Mouse (Mus musculus) CH12.LX (cell line): ENCODE measurements around the gene Lrch4. TPM values are rescaled to one million over a fixed set of nuclear protein-coding genes. Genes with fewer than 3 reads are reported as not detected.

Source experiments
- DNase-seq: peaks from one replicate; pipeline ENCODE4 v3.0.0-alpha.2; 2013; ENCODE audit errors: extremely low read depth
- H3K27ac ChIP-seq: 2 replicates; pipeline ENCODE4 v1.5.1; 2012; ENCODE audit warnings: low read depth, mild to moderate bottlenecking, control low read depth, moderate library complexity; ENCODE audit not compliant: insufficient read depth
- H3K27me3 ChIP-seq: replicated peaks from 2 replicates; pipeline ENCODE3; 2012; ENCODE audit warnings: inconsistent platforms
- H3K36me3 ChIP-seq, 2 experiments: replicated peaks in 1 of 2; 2 replicates each; pipeline versions ENCODE3 to v1.6.1; 2012; ENCODE audit warnings: inconsistent platforms in 1 of 2, low read length in 1 of 2, mild to moderate bottlenecking in 1 of 2, mixed read lengths in 1 of 2, moderate library complexity in 1 of 2; ENCODE audit not compliant: control insufficient read depth in 1 of 2, insufficient read depth in 1 of 2
- H3K4me1 ChIP-seq, 2 experiments: 2 replicates each; pipeline ENCODE4 v1.6.1; 2012; ENCODE audit warnings: inconsistent platforms in 1 of 2, moderate library complexity in 1 of 2; ENCODE audit not compliant: insufficient read depth in 2 of 2, control insufficient read depth in 1 of 2
- H3K4me2 ChIP-seq: 2 replicates; pipeline ENCODE4 v1.6.1; 2012; ENCODE audit warnings: low read depth, mild to moderate bottlenecking, control low read depth; ENCODE audit not compliant: poor library complexity, insufficient read depth, severe bottlenecking
- H3K4me3 ChIP-seq, 3 experiments: fragments of 150-350 bp in 1 of 3; sonication (generic) in 1 of 3; replicated peaks in 1 of 3; 2 replicates each; pipeline versions ENCODE3 to v1.5.1; 2011 to 2012; ENCODE audit warnings: low read depth in 2 of 3, low read length in 2 of 3, mild to moderate bottlenecking in 2 of 3, moderate library complexity in 2 of 3, control low read depth in 1 of 3, improper control_type of control experiment in 1 of 3, inconsistent platforms in 1 of 3, mixed read lengths in 1 of 3; ENCODE audit not compliant: poor library complexity in 1 of 3
- H3K79me2 ChIP-seq: replicated peaks from 2 replicates; pipeline ENCODE4 v1.6.1; 2012; ENCODE audit warnings: mild to moderate bottlenecking, moderate library complexity; ENCODE audit not compliant: control insufficient read depth, poor library complexity, insufficient read depth, severe bottlenecking; ENCODE audit errors: extremely low read depth
- H3K9ac ChIP-seq: 2 replicates; pipeline ENCODE4 v1.6.1; 2012; ENCODE audit warnings: low read depth, mild to moderate bottlenecking, control low read depth, moderate library complexity; ENCODE audit not compliant: insufficient read depth
- H3K9me3 ChIP-seq: replicated peaks from 2 replicates; pipeline ENCODE3; 2012; ENCODE audit warnings: low read length, inconsistent platforms, mixed read lengths
- CHD2 ChIP-seq: IDR thresholded peaks from 2 replicates; pipeline ENCODE4 v1.6.1; 2011; ENCODE audit warnings: low read length, improper control_type of control experiment
- CTCF ChIP-seq, 2 experiments: IDR thresholded peaks in 1 of 2; conservative IDR thresholded peaks in 1 of 2; 2 replicates each; pipeline ENCODE4 v1.5.1; 2011 to 2012; ENCODE audit warnings: low read depth in 2 of 2, low read length in 2 of 2, improper control_type of control experiment in 1 of 2, inconsistent platforms in 1 of 2, mild to moderate bottlenecking in 1 of 2, moderate library complexity in 1 of 2
- EP300 ChIP-seq: IDR thresholded peaks from 2 replicates; pipeline ENCODE4 v1.6.1; 2011; ENCODE audit warnings: low read length, improper control_type of control experiment
- ETS1 ChIP-seq: conservative IDR thresholded peaks from 2 replicates; pipeline ENCODE4 v1.6.1; 2012; ENCODE audit warnings: low read depth, mild to moderate bottlenecking, inconsistent platforms, low read length, improper control_type of control experiment, moderate library complexity
- GABPA ChIP-seq: IDR thresholded peaks from 2 replicates; pipeline ENCODE4 v1.6.1; 2012; ENCODE audit warnings: low read depth, low read length, improper control_type of control experiment, inconsistent platforms; ENCODE audit not compliant: insufficient replicate concordance
- HCFC1 ChIP-seq: IDR thresholded peaks from 2 replicates; pipeline ENCODE4 v1.6.1; 2012; ENCODE audit warnings: low read depth, mild to moderate bottlenecking, inconsistent platforms, low read length, improper control_type of control experiment
- JUN ChIP-seq: IDR thresholded peaks from 2 replicates; pipeline ENCODE4 v1.6.1; 2011; ENCODE audit warnings: low read depth, mild to moderate bottlenecking, low read length, improper control_type of control experiment, moderate library complexity; ENCODE audit not compliant: insufficient read depth
- MAX ChIP-seq: IDR thresholded peaks from 2 replicates; pipeline ENCODE4 v1.6.1; 2011; ENCODE audit warnings: low read length, improper control_type of control experiment
- MXI1 ChIP-seq: IDR thresholded peaks from 2 replicates; pipeline ENCODE4 v1.6.1; 2011; ENCODE audit warnings: mild to moderate bottlenecking, low read depth, low read length, improper control_type of control experiment
- NRF1 ChIP-seq: IDR thresholded peaks from 2 replicates; pipeline ENCODE4 v1.6.1; 2014; ENCODE audit warnings: low read depth, mild to moderate bottlenecking, inconsistent platforms, low read length, improper control_type of control experiment, moderate library complexity
- POLR2A ChIP-seq: IDR thresholded peaks from 2 replicates; pipeline ENCODE4 v1.6.1; 2011; ENCODE audit warnings: low read depth, mild to moderate bottlenecking, improper control_type of control experiment, low read length
- RAD21 ChIP-seq: IDR thresholded peaks from 2 replicates; pipeline ENCODE4 v1.6.1; 2011; ENCODE audit warnings: low read depth, mild to moderate bottlenecking, low read length, improper control_type of control experiment, moderate library complexity
- SIN3A ChIP-seq: IDR thresholded peaks from 2 replicates; pipeline ENCODE4 v1.6.1; 2012; ENCODE audit warnings: low read length, improper control_type of control experiment, inconsistent platforms
- UBTF ChIP-seq: IDR thresholded peaks from 2 replicates; pipeline ENCODE4 v1.6.1; 2012; ENCODE audit warnings: low read depth, mild to moderate bottlenecking, inconsistent platforms, low read length, improper control_type of control experiment, moderate library complexity
- ZC3H11A ChIP-seq: IDR thresholded peaks from 2 replicates; pipeline ENCODE4 v1.6.1; 2012; ENCODE audit warnings: low read depth, mild to moderate bottlenecking, inconsistent platforms, low read length, improper control_type of control experiment
- dilution Hi-C: fragments of 300-500 bp; cut with MboI; formaldehyde crosslinking; loops from 2 replicates; pipeline ENCODE4 v1.14.3; 2020; ENCODE audit warnings: low sequenced_read_pairs; ENCODE audit not compliant: extremely low pct_unique_long_range_greater_than_20kb, extremely low pct_ligation_motif_present
- in situ Hi-C: fragments of 300-500 bp; cut with MboI; formaldehyde crosslinking; loops from 3 replicates; pipeline ENCODE4 v1.14.3; 2019; ENCODE audit warnings: low sequenced_read_pairs, low pct_ligation_motif_present, low pct_unique_long_range_greater_than_20kb, mixed read lengths
- polyA plus RNA-seq: library from polyadenylated mRNA; unstranded; fragments of >175 nt; gene quantifications from 2 replicates; pipeline ENCODE4 v1.2.1, GENCODE M21; 2012; ENCODE audit warnings: low read depth; ENCODE audit not compliant: insufficient read length
- total RNA-seq, 2 experiments: library from RNA; depleted of rRNA; stranded (reverse); fragments of 300-350 nt in 1 of 2; fragments of >200 nt in 1 of 2; gene quantifications; 2 replicates each; pipeline ENCODE4 v1.2.3; 2012 to 2014

The Lrch4 gene
- total and polyA plus RNA-seq, 3 experiments = 9.9 to 62.1 (median 25.6) TPM

DNA sequence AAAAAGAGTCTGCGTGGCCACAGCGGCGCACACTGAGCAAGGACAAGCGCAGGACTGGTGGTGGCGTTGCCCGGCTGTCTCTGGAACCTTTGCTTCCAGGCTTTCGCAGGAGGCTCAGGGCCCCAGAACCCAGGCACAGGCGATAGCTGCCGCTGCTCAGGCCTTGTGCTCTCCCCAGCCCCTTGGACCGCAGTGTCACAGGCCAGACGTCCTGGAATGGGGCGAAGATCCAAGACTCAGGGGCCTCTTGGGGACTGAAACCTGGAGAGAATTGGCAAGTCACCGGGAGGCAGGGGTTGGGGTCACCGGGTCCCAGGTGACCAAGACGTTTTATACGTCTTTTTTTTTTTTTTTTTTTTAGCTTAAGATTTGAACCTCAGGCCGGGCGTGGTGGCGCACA is 15.6 kb downstream of the Lrch4 start:
- H3K79me2 ChIP-seq = no peaks in the 10 kb centered on the region
- no peak overlapping the region for H3K4me2 ChIP-seq
- H3K9me3 ChIP-seq = no peaks in the 10 kb centered on the region
- in situ Hi-C loops (no loop called here), dilution Hi-C loops (no loop called here)
- no peak overlapping the region for H3K9ac ChIP-seq
- H3K27me3 ChIP-seq = no peaks in the 10 kb centered on the region
- H3K4me1 ChIP-seq = peaks cover 11 to 42% of the 10 kb centered on the region in 2 experiments
- TF ChIP-seq JUN (no peak), MXI1 (no peak), NRF1 (no peak), GABPA (no peak), RAD21 (no peak), ZC3H11A (no peak), POLR2A (no peak), EP300 (no peak)
- DNase-seq = no peak
- H3K27ac ChIP-seq = no peak overlapping the region
- H3K36me3 ChIP-seq = peaks cover 35 to 45% of the 10 kb centered on the region in 2 experiments
- no peak overlapping the region for H3K4me3 ChIP-seq

DNA sequence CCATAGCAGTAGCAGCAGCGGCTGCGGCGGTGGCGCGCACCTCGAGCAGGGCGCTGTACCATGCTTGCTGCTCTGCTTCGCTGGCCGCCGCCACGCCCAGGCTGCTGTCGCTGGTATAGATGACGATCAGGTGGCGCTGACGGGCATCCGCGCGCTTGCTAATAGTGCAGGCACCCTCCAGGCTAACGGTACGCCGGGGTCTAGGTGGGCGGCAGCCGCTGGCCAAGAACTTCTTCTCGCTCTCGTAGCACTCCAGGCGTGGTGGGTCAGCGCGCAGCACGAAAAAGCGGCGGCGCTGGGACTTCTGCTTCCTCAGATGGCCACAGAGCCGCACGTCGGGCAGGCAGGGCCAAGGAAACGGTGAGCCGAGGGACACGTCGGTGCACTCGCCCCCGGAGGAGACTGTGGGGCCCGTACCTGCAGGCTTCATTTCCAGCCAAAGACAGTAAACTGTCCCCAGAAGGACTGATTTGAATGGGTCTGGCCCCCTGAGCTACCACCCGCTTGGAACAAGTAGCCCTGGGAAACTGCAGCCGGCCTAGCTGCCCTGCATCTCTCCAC is 16.2 kb downstream of the Lrch4 start:
- Histone ChIP-seq H3K4me3 (no peak overlapping the region), H3K27me3 (no peaks in the 10 kb centered on the region), H3K36me3 (peaks cover 28 to 39% of the 10 kb centered on the region in 2 experiments), H3K27ac (no peak overlapping the region), H3K9me3 (no peaks in the 10 kb centered on the region), H3K4me1 (peaks cover 11 to 46% of the 10 kb centered on the region in 2 experiments), H3K4me2 (no peak overlapping the region), H3K79me2 (no peaks in the 10 kb centered on the region), H3K9ac (no peak overlapping the region)
- in situ Hi-C loops (no loop called here), dilution Hi-C loops (no loop called here)
- no peak for DNase-seq
- TF ChIP-seq SIN3A (no peak), CTCF (conservative IDR thresholded peaks at IDR 0.05 in 1 of 2, IDR thresholded peaks at IDR 0.05 in 1 of 2; ENCODE audit: low read depth in 2 of 2, low read length in 2 of 2) (no peak), ETS1 (no peak), UBTF (no peak), HCFC1 (no peak), RAD21 (no peak), NRF1 (no peak)

DNA sequence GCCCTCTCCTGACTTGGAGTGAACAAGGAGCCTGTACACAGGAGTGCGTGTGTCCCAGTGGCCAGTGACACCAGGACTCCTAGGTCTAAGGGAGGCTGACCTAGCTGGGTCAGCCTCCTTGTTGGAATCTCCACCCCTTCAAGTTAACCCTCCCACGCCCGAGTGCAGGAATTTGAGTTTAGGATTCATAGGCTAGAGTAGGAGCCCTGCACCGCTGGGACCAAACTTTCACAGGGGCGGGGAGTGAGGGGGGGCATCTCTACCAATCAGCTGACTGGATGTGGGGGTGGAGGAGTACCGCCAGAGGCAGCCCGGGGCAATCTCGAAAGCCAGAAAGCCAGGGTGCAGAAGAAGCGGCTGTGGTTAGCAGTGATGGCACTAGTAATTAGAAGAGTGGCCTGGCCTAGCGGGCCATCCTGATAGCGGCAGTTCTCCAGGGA is 16.8 kb downstream of the Lrch4 start, which contains the start of gene Irs3:
Gene Irs3 (minus strand): TSS at position 63 of the 440 bp plus-strand sequence.
- no peak within 1 kb of the TSS for H3K9ac ChIP-seq
- TF ChIP-seq RAD21 (no peak), MAX (no peak), CHD2 (no peak)
- TF ChIP-seq, all 38 proteins: peak for 0
- Histone ChIP-seq H3K27me3 (no peaks in the 10 kb centered on the region), H3K9me3 (no peaks in the 10 kb centered on the region), H3K4me3 (no peak within 1 kb of the TSS), H3K27ac (no peak within 1 kb of the TSS), H3K4me2 (no peak within 1 kb of the TSS), H3K36me3 (peaks cover 23 to 34% of the 10 kb centered on the region in 2 experiments), H3K79me2 (no peaks in the 10 kb centered on the region), H3K4me1 (peaks cover 8 to 46% of the 10 kb centered on the region in 2 experiments)
- in situ Hi-C loops = no loop called here
- no peak for DNase-seq
- dilution Hi-C loops = no loop called here
